Mouse (Mus musculus) CH12.LX (cell line): ENCODE measurements at regions not wholly inside any gene's neighbourhood (a gene's known extent, or its start where the extent isn't known, plus 50 kb on each side); places are given as distances from the start of the nearest gene placed in this dataset.

Source experiments
- DNase-seq: peaks from one replicate; pipeline ENCODE4 v3.0.0-alpha.2; 2013; ENCODE audit errors: extremely low read depth
- H3K27ac ChIP-seq: 2 replicates; pipeline ENCODE4 v1.5.1; 2012; ENCODE audit warnings: low read depth, mild to moderate bottlenecking, control low read depth, moderate library complexity; ENCODE audit not compliant: insufficient read depth
- H3K27me3 ChIP-seq: replicated peaks from 2 replicates; pipeline ENCODE3; 2012; ENCODE audit warnings: inconsistent platforms
- H3K36me3 ChIP-seq, 2 experiments: replicated peaks in 1 of 2; 2 replicates each; pipeline versions ENCODE3 to v1.6.1; 2012; ENCODE audit warnings: inconsistent platforms in 1 of 2, low read length in 1 of 2, mild to moderate bottlenecking in 1 of 2, mixed read lengths in 1 of 2, moderate library complexity in 1 of 2; ENCODE audit not compliant: control insufficient read depth in 1 of 2, insufficient read depth in 1 of 2
- H3K4me1 ChIP-seq, 2 experiments: 2 replicates each; pipeline ENCODE4 v1.6.1; 2012; ENCODE audit warnings: inconsistent platforms in 1 of 2, moderate library complexity in 1 of 2; ENCODE audit not compliant: insufficient read depth in 2 of 2, control insufficient read depth in 1 of 2
- H3K4me2 ChIP-seq: 2 replicates; pipeline ENCODE4 v1.6.1; 2012; ENCODE audit warnings: low read depth, mild to moderate bottlenecking, control low read depth; ENCODE audit not compliant: poor library complexity, insufficient read depth, severe bottlenecking
- H3K4me3 ChIP-seq, 3 experiments: fragments of 150-350 bp in 1 of 3; sonication (generic) in 1 of 3; replicated peaks in 1 of 3; 2 replicates each; pipeline versions ENCODE3 to v1.5.1; 2011 to 2012; ENCODE audit warnings: low read depth in 2 of 3, low read length in 2 of 3, mild to moderate bottlenecking in 2 of 3, moderate library complexity in 2 of 3, control low read depth in 1 of 3, improper control_type of control experiment in 1 of 3, inconsistent platforms in 1 of 3, mixed read lengths in 1 of 3; ENCODE audit not compliant: poor library complexity in 1 of 3
- H3K79me2 ChIP-seq: replicated peaks from 2 replicates; pipeline ENCODE4 v1.6.1; 2012; ENCODE audit warnings: mild to moderate bottlenecking, moderate library complexity; ENCODE audit not compliant: control insufficient read depth, poor library complexity, insufficient read depth, severe bottlenecking; ENCODE audit errors: extremely low read depth
- H3K9ac ChIP-seq: 2 replicates; pipeline ENCODE4 v1.6.1; 2012; ENCODE audit warnings: low read depth, mild to moderate bottlenecking, control low read depth, moderate library complexity; ENCODE audit not compliant: insufficient read depth
- H3K9me3 ChIP-seq: replicated peaks from 2 replicates; pipeline ENCODE3; 2012; ENCODE audit warnings: low read length, inconsistent platforms, mixed read lengths
- CHD1 ChIP-seq: IDR thresholded peaks from 2 replicates; pipeline ENCODE4 v1.6.1; 2012; ENCODE audit warnings: low read depth, low read length, improper control_type of control experiment, inconsistent platforms
- CTCF ChIP-seq, 2 experiments: IDR thresholded peaks in 1 of 2; conservative IDR thresholded peaks in 1 of 2; 2 replicates each; pipeline ENCODE4 v1.5.1; 2011 to 2012; ENCODE audit warnings: low read depth in 2 of 2, low read length in 2 of 2, improper control_type of control experiment in 1 of 2, inconsistent platforms in 1 of 2, mild to moderate bottlenecking in 1 of 2, moderate library complexity in 1 of 2
- EP300 ChIP-seq: IDR thresholded peaks from 2 replicates; pipeline ENCODE4 v1.6.1; 2011; ENCODE audit warnings: low read length, improper control_type of control experiment
- ETS1 ChIP-seq: conservative IDR thresholded peaks from 2 replicates; pipeline ENCODE4 v1.6.1; 2012; ENCODE audit warnings: low read depth, mild to moderate bottlenecking, inconsistent platforms, low read length, improper control_type of control experiment, moderate library complexity
- HCFC1 ChIP-seq: IDR thresholded peaks from 2 replicates; pipeline ENCODE4 v1.6.1; 2012; ENCODE audit warnings: low read depth, mild to moderate bottlenecking, inconsistent platforms, low read length, improper control_type of control experiment
- MAFK ChIP-seq: IDR thresholded peaks from 2 replicates; pipeline ENCODE4 v1.6.1; 2011; ENCODE audit warnings: low read length, improper control_type of control experiment; ENCODE audit not compliant: insufficient replicate concordance
- NELFE ChIP-seq: IDR thresholded peaks from 2 replicates; pipeline ENCODE4 v1.6.1; 2011; ENCODE audit warnings: low read depth, low read length, improper control_type of control experiment
- NRF1 ChIP-seq: IDR thresholded peaks from 2 replicates; pipeline ENCODE4 v1.6.1; 2014; ENCODE audit warnings: low read depth, mild to moderate bottlenecking, inconsistent platforms, low read length, improper control_type of control experiment, moderate library complexity
- POLR2A ChIP-seq: IDR thresholded peaks from 2 replicates; pipeline ENCODE4 v1.6.1; 2011; ENCODE audit warnings: low read depth, mild to moderate bottlenecking, improper control_type of control experiment, low read length
- POLR2AphosphoS2 ChIP-seq: IDR thresholded peaks from 2 replicates; pipeline ENCODE4 v1.6.1; 2011; ENCODE audit warnings: low read depth, low read length, improper control_type of control experiment
- RAD21 ChIP-seq: IDR thresholded peaks from 2 replicates; pipeline ENCODE4 v1.6.1; 2011; ENCODE audit warnings: low read depth, mild to moderate bottlenecking, low read length, improper control_type of control experiment, moderate library complexity
- SIN3A ChIP-seq: IDR thresholded peaks from 2 replicates; pipeline ENCODE4 v1.6.1; 2012; ENCODE audit warnings: low read length, improper control_type of control experiment, inconsistent platforms
- SMC3 ChIP-seq: IDR thresholded peaks from 2 replicates; pipeline ENCODE4 v1.6.1; 2011; ENCODE audit warnings: low read depth, low read length, improper control_type of control experiment
- TBP ChIP-seq: conservative IDR thresholded peaks from 2 replicates; pipeline ENCODE4 v1.6.1; 2011; ENCODE audit warnings: low read depth, low read length, improper control_type of control experiment
- USF2 ChIP-seq: conservative IDR thresholded peaks from 2 replicates; pipeline ENCODE4 v1.6.1; 2011; ENCODE audit warnings: low read depth, low read length, improper control_type of control experiment
- ZC3H11A ChIP-seq: IDR thresholded peaks from 2 replicates; pipeline ENCODE4 v1.6.1; 2012; ENCODE audit warnings: low read depth, mild to moderate bottlenecking, inconsistent platforms, low read length, improper control_type of control experiment
- ZKSCAN1 ChIP-seq: IDR thresholded peaks from 2 replicates; pipeline ENCODE4 v1.6.1; 2012; ENCODE audit warnings: low read depth, inconsistent platforms, low read length, improper control_type of control experiment, borderline replicate concordance
- ZMIZ1 ChIP-seq: IDR thresholded peaks from 2 replicates; pipeline ENCODE4 v1.6.1; 2012; ENCODE audit warnings: low read depth, mild to moderate bottlenecking, inconsistent platforms, low read length, improper control_type of control experiment
- dilution Hi-C: fragments of 300-500 bp; cut with MboI; formaldehyde crosslinking; loops from 2 replicates; pipeline ENCODE4 v1.14.3; 2020; ENCODE audit warnings: low sequenced_read_pairs; ENCODE audit not compliant: extremely low pct_unique_long_range_greater_than_20kb, extremely low pct_ligation_motif_present
- in situ Hi-C: fragments of 300-500 bp; cut with MboI; formaldehyde crosslinking; loops from 3 replicates; pipeline ENCODE4 v1.14.3; 2019; ENCODE audit warnings: low sequenced_read_pairs, low pct_ligation_motif_present, low pct_unique_long_range_greater_than_20kb, mixed read lengths

- Histone ChIP-seq H3K4me1 (no peaks in the 10 kb centered on the region), H3K4me3 (no peak overlapping the region), H3K9ac (no peak overlapping the region), H3K79me2 (no peaks in the 10 kb centered on the region)
- TF ChIP-seq RAD21 = no peak
- TF ChIP-seq POLR2AphosphoS2 = no peak
- no peak for TF ChIP-seq USF2
- no peak for TF ChIP-seq HCFC1
- no peak for TF ChIP-seq ZC3H11A
- no peak for TF ChIP-seq NELFE
- TF ChIP-seq SIN3A = no peak
- TF ChIP-seq CTCF (conservative IDR thresholded peaks at IDR 0.05 in 1 of 2, IDR thresholded peaks at IDR 0.05 in 1 of 2; ENCODE audit: low read depth in 2 of 2, low read length in 2 of 2) = no peak
- TF ChIP-seq EP300 = no peak
- no peak for TF ChIP-seq ZMIZ1
- no peak for TF ChIP-seq ETS1
- no peak for TF ChIP-seq SMC3
- no peak for TF ChIP-seq ZKSCAN1
- no peak for TF ChIP-seq POLR2A
- TF ChIP-seq NRF1 = no peak
- TF ChIP-seq MAFK = no peak
- TF ChIP-seq CHD1 = no peak
- TF ChIP-seq, all 38 proteins: peak for 0
- Histone ChIP-seq H3K9me3 (no peaks in the 10 kb centered on the region), H3K27ac (no peak overlapping the region), H3K36me3 (no peaks in the 10 kb centered on the region), H3K4me2 (no peak overlapping the region), H3K27me3 (peaks cover 80% of the 10 kb centered on the region)
- dilution Hi-C loops = no loop called here
- in situ Hi-C loops = no loop called here
- no peak for DNase-seq
Observed at GRCm38 (mm10) chr12:112265289-112265969, 119.4 kb downstream of the Kif26a start.

DNA sequence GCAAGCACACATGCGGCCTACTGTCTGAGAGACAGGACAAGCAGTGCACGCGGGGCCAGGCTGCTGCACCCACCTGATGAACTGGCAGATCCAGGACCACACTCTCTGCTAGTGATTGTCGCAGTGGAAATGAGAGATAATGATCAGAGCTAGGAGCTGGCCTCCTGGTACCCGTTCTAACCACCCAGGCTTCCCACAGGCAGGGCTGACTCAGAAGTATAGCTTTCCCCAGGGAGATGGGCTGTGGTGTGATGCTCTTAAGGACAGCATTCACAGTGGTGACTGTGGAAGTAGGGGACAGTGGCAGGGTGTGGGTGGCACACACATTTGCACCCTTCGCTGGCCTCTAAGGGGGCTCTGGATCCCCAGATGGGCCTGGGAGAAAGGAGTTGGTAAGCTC is 128.0 kb downstream of the Kif26a start:
- Histone ChIP-seq H3K9me3 (no peaks in the 10 kb centered on the region), H3K9ac (no peak overlapping the region), H3K4me2 (no peak overlapping the region), H3K27ac (no peak overlapping the region), H3K4me3 (no peak overlapping the region), H3K27me3 (peaks cover 81% of the 10 kb centered on the region), H3K36me3 (no peaks in the 10 kb centered on the region), H3K79me2 (no peaks in the 10 kb centered on the region), H3K4me1 (no peaks in the 10 kb centered on the region)
- no peak for DNase-seq
- TF ChIP-seq TBP (no peak), HCFC1 (no peak)
- in situ Hi-C loops (no loop called here), dilution Hi-C loops (no loop called here)
